Mouse (Mus musculus): ENCODE measurements around the gene Tomm34.

DNA sequence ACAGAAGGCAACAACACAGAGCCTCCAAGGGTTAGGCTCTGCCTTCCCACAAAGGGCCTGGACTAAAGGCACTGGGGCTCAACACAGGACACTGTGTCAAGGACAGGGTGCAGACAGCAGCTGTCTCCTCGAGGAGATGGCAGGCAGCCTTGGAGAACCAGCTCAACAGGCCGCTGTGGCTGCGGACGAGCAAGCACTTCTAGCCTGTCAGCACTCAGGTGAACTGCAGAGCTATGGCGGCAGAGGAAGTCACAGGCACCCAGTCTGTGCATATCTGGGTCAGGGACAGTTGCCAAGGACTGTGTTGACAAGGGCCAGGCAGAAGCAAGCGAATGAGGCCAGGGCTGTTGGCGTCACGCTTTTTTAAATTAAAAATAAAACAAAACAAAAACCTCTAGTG is 17.2 kb downstream of the Tomm34 start:
- no peak for TF ChIP-seq EP300 (optimal IDR thresholded peaks at IDR 0.05)
- no peak for TF ChIP-seq CTCF (IDR thresholded peaks at IDR 0.05; ENCODE audit: low read depth)

Data from stomach, postnatal 0 days (tissue).